Mouse (Mus musculus): ENCODE data around the gene Ak4. TPM values are rescaled to one million over a fixed set of nuclear protein-coding genes. Genes with fewer than 3 reads are reported as not detected.
A peak's percentile ranks its signal among the peaks of the same experiment; 100 is the strongest.

The Ak4 gene
- total and polyA plus RNA-seq, 2 experiments = 14.7 to 58.7 TPM

- Histone ChIP-seq H3K9ac (ENCODE audit: low read depth, low read length) (no peak overlapping the region), H3K27ac (replicated peaks; ENCODE audit: insufficient read depth, low read depth, low read length) (no peak overlapping the region), H3K79me2 (ENCODE audit: control insufficient read depth, insufficient read depth, low read length) (no peaks in the 10 kb centered on the region), H3K4me3 (ENCODE audit: insufficient read depth, low read depth, low read length) (no peak overlapping the region), H3K36me3 (ENCODE audit: control insufficient read depth, insufficient read depth, low read length) (no peaks in the 10 kb centered on the region), H3K4me1 (ENCODE audit: control insufficient read depth, insufficient read depth, low read length) (no peaks in the 10 kb centered on the region), H3K27me3 (ENCODE audit: control insufficient read depth, insufficient read depth, low read length) (peaks cover 5% of the 10 kb centered on the region)
- no peak for DNase-seq (ENCODE audit: extremely low read depth, low read depth, low spot score)
- WGBS = 82% methylated on average over 6 of the region's 6 CpGs
- no peak for TF ChIP-seq CTCF (IDR thresholded peaks at IDR 0.05; ENCODE audit: low read depth, low read length)
- TF ChIP-seq POLR2A (IDR thresholded peaks at IDR 0.05; ENCODE audit: extremely low read depth, insufficient read depth, low read length) = no peak
These were observed 72.6 kb downstream of the Ak4 start for GRCm38 (mm10) chr4:101491704-101492103.

GRCm38 (mm10) chr4:101493611-101494197 lies 74.6 kb downstream of the Ak4 start:
- TF ChIP-seq CTCF (IDR thresholded peaks at IDR 0.05; ENCODE audit: low read depth, low read length) (no peak), POLR2A (IDR thresholded peaks at IDR 0.05; ENCODE audit: extremely low read depth, insufficient read depth, low read length) (no peak)
- Histone ChIP-seq H3K27ac (replicated peaks; ENCODE audit: insufficient read depth, low read depth, low read length) (no peak overlapping the region), H3K27me3 (ENCODE audit: control insufficient read depth, insufficient read depth, low read length) (peaks cover 11% of the 10 kb centered on the region), H3K9ac (ENCODE audit: low read depth, low read length) (no peak overlapping the region), H3K4me3 (ENCODE audit: insufficient read depth, low read depth, low read length) (no peak overlapping the region), H3K4me1 (ENCODE audit: control insufficient read depth, insufficient read depth, low read length) (peaks cover 4% of the 10 kb centered on the region; the same call in 1 of the 2 replicates), H3K36me3 (ENCODE audit: control insufficient read depth, insufficient read depth, low read length) (no peaks in the 10 kb centered on the region), H3K79me2 (ENCODE audit: control insufficient read depth, insufficient read depth, low read length) (no peaks in the 10 kb centered on the region)
- DNase-seq (ENCODE audit: extremely low read depth, low read depth, low spot score) = no peak

- WGBS = 7% methylated on average over 28 of the region's 28 CpGs
- no peaks in the 10 kb centered on the region for H3K79me2 ChIP-seq (ENCODE audit: control insufficient read depth, insufficient read depth, low read length)
- no peaks in the 10 kb centered on the region for H3K36me3 ChIP-seq (ENCODE audit: control insufficient read depth, insufficient read depth, low read length)
- peaks cover 4% of the 10 kb centered on the region; the same call in 1 of the 2 replicates for H3K4me1 ChIP-seq (ENCODE audit: control insufficient read depth, insufficient read depth, low read length)
- H3K9ac ChIP-seq (ENCODE audit: low read depth, low read length) = no peak overlapping the region; the same call in 1 of the 2 replicates
- peak overlapping the region; percentile 49; the same call in 1 of the 2 replicates for H3K4me3 ChIP-seq (ENCODE audit: insufficient read depth, low read depth, low read length)
- TF ChIP-seq POLR2A (IDR thresholded peaks at IDR 0.05; ENCODE audit: extremely low read depth, insufficient read depth, low read length) = no peak
- TF ChIP-seq CTCF (IDR thresholded peaks at IDR 0.05; ENCODE audit: low read depth, low read length) = no peak
- peaks cover 11% of the 10 kb centered on the region for H3K27me3 ChIP-seq (ENCODE audit: control insufficient read depth, insufficient read depth, low read length)
- H3K27ac ChIP-seq (replicated peaks; ENCODE audit: insufficient read depth, low read depth, low read length) = no peak overlapping the region
- no peak for DNase-seq (ENCODE audit: extremely low read depth, low read depth, low spot score)
These were observed 77.1 kb downstream of the Ak4 start for GRCm38 (mm10) chr4:101496188-101496533.

- Histone ChIP-seq H3K27ac (replicated peaks; ENCODE audit: insufficient read depth, low read depth, low read length) (no peak within 1 kb of the TSS), H3K9ac (ENCODE audit: low read depth, low read length) (no peak within 1 kb of the TSS; the same call in 1 of the 2 replicates), H3K4me1 (ENCODE audit: control insufficient read depth, insufficient read depth, low read length) (peaks cover 4% of the 10 kb centered on the region; the same call in 1 of the 2 replicates), H3K36me3 (ENCODE audit: control insufficient read depth, insufficient read depth, low read length) (no peaks in the 10 kb centered on the region), H3K79me2 (ENCODE audit: control insufficient read depth, insufficient read depth, low read length) (no peaks in the 10 kb centered on the region), H3K4me3 (ENCODE audit: insufficient read depth, low read depth, low read length) (peak within 1 kb of the TSS; percentile 49; the same call in 1 of the 2 replicates), H3K27me3 (ENCODE audit: control insufficient read depth, insufficient read depth, low read length) (peaks cover 11% of the 10 kb centered on the region)
- DNase-seq (ENCODE audit: extremely low read depth, low read depth, low spot score) = no peak
- WGBS = 1% methylated on average over 57 of the region's 57 CpGs
- no peak for TF ChIP-seq CTCF (IDR thresholded peaks at IDR 0.05; ENCODE audit: low read depth, low read length)
- TF ChIP-seq POLR2A (IDR thresholded peaks at IDR 0.05; ENCODE audit: extremely low read depth, insufficient read depth, low read length) = no peak
These were observed 77.6 kb downstream of the Ak4 start, which contains the start of gene Dnajc6 for GRCm38 (mm10) chr4:101496534-101497237. TSS of gene Dnajc6 (plus strand) at chr4:101496648.

GRCm38 (mm10) chr4:101497336-101497735 lies 78.3 kb downstream of the Ak4 start:
- Histone ChIP-seq H3K4me1 (ENCODE audit: control insufficient read depth, insufficient read depth, low read length) (peaks cover 4% of the 10 kb centered on the region; the same call in 1 of the 2 replicates), H3K9ac (ENCODE audit: low read depth, low read length) (no peak overlapping the region), H3K36me3 (ENCODE audit: control insufficient read depth, insufficient read depth, low read length) (no peaks in the 10 kb centered on the region), H3K4me3 (ENCODE audit: insufficient read depth, low read depth, low read length) (no peak overlapping the region), H3K27me3 (ENCODE audit: control insufficient read depth, insufficient read depth, low read length) (peaks cover 11% of the 10 kb centered on the region), H3K27ac (replicated peaks; ENCODE audit: insufficient read depth, low read depth, low read length) (no peak overlapping the region), H3K79me2 (ENCODE audit: control insufficient read depth, insufficient read depth, low read length) (no peaks in the 10 kb centered on the region)
- WGBS = 4% methylated on average over 14 of the region's 14 CpGs
- peak; percentile 15 for DNase-seq (ENCODE audit: extremely low read depth, low read depth, low spot score)
- TF ChIP-seq CTCF (IDR thresholded peaks at IDR 0.05; ENCODE audit: low read depth, low read length) = no peak
- no peak for TF ChIP-seq POLR2A (IDR thresholded peaks at IDR 0.05; ENCODE audit: extremely low read depth, insufficient read depth, low read length)
